Comparison of ENCODE assay signal across 8 mouse cellular contexts in the genomic region with DNA sequence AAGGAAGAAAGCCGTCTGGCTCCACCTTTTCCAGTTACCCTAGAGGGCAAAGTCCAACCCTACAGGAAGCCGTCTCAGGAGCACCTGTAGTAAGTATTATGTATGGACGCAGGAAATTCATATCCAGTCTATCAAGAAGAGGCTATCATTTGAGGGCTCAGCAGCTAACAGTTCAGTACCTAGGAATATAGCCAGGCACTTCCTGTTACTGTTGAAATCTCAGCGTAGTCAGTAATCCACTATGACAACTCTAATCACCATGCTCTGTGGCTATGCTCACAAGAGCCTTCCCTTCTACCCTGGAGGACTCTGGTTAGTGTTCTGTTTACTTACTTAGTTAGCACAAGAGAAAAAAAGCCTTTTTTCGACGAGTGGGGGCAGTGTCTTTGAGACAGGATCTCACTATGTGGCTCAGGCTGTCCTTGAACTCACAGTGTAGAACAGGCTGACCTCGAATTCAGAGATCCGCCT. TPM values are rescaled to one million over a fixed set of nuclear protein-coding genes. Genes with fewer than 3 reads are reported as not detected.
A peak's percentile ranks its signal among the peaks of the same experiment; 100 is the strongest.
DNase-seq lines count a peak whose midpoint lies in the region; ATAC-seq lines count a peak whose summit lies in the region.

No protein-coding gene starts in this region.

- peak; percentile 17 for DNase-seq in embryo, embryonic 11 days
- no peak for DNase-seq in embryo, embryonic 9.5 days (ENCODE audit: extremely low spot score)
- DNase-seq in 3T3-L1 (ENCODE audit: low read depth, low spot score) = peak; percentile 42
- DNase-seq in c-Kit-positive CD71-positive TER-119-negative erythroid progenitor cells, embryonic 14.5 days (ENCODE audit: low read depth) = peak; percentile 22
- no peak for DNase-seq in limb, embryonic 10.5 days (ENCODE audit: low spot score)
- peak; percentile 48 for DNase-seq in splenic B cell, adult 2 months (ENCODE audit: low read depth, low spot score)
- no peak for DNase-seq in urinary bladder, postnatal 4 days (ENCODE audit: low spot score in 2 of 2)

- peaks cover 35% of the 10 kb centered on the region for H3K36me3 ChIP-seq in limb, embryonic 10.5 days
- no peaks in the 10 kb centered on the region for H3K36me3 ChIP-seq in splenic B cell, adult 2 months (ENCODE audit: control insufficient read depth, insufficient read depth, low read length, poor library complexity, severe bottlenecking)

- no peaks in the 10 kb centered on the region for H3K9me3 ChIP-seq in limb, embryonic 10.5 days (replicated peaks)

- 0 out of 2 replicates have a peak overlapping the region, but pooled peaks have one; percentile 96 for H3K27ac ChIP-seq in limb, embryonic 10.5 days

- no peak for ATAC-seq in granulocyte monocyte progenitor cell, adult 5-6 weeks (replicated peaks; ENCODE audit: poor library complexity, severe bottlenecking)

- WGBS in limb, embryonic 10.5 days = 68% methylated on average over 8 of the region's 8 CpGs

- peaks cover 24% of the 10 kb centered on the region for H3K4me1 ChIP-seq in limb, embryonic 10.5 days

- peak overlapping the region; percentile 90 for H3K4me3 ChIP-seq in limb, embryonic 10.5 days

- H3K27me3 ChIP-seq in limb, embryonic 10.5 days (ENCODE audit: low read depth, poor library complexity, severe bottlenecking) = no peaks in the 10 kb centered on the region
- no peaks in the 10 kb centered on the region for H3K27me3 ChIP-seq in splenic B cell, adult 2 months (ENCODE audit: control insufficient read depth, insufficient read depth, low read length, poor library complexity, severe bottlenecking)

RNA-seq across cellular contexts. Expression of a gene that starts 1.2 kb away (rescaled TPM):
- polyA plus RNA-seq in limb, embryonic 10.5 days (2016; fragmentation: Nextera tagmentation; extraction: Ambion mirVana) = 72.8 and 73.9 TPM in 2 replicates
- total RNA-seq in granulocyte monocyte progenitor cell, adult 5-6 weeks (2014; fragmentation: Nextera tagmentation) = 66.7 and 68.4 TPM in 2 replicates
- total RNA-seq in granulocyte monocyte progenitor cell, adult 5-6 weeks (2017) = 43.1 and 47.1 TPM in 2 replicates

RNA-seq across cellular contexts. Expression of a gene that starts 1.2 kb away (rescaled TPM):
- 120 and 148 TPM in 2 replicates for polyA plus RNA-seq in limb, embryonic 10.5 days (2016; fragmentation: Nextera tagmentation; extraction: Ambion mirVana)
- total RNA-seq in granulocyte monocyte progenitor cell, adult 5-6 weeks (2014; fragmentation: Nextera tagmentation) = 85.4 and 103 TPM in 2 replicates
- total RNA-seq in granulocyte monocyte progenitor cell, adult 5-6 weeks (2017) = 119 and 126 TPM in 2 replicates

RNA-seq across cellular contexts. Expression of a gene that starts 39.0 kb away (rescaled TPM):
- polyA plus RNA-seq in limb, embryonic 10.5 days (2016; fragmentation: Nextera tagmentation; extraction: Ambion mirVana) = 0.20 TPM in 1 of 2 replicates, not detected in the other
- total RNA-seq in granulocyte monocyte progenitor cell, adult 5-6 weeks (2014; fragmentation: Nextera tagmentation) = not detected in 2 replicates
- not detected in 2 replicates for total RNA-seq in granulocyte monocyte progenitor cell, adult 5-6 weeks (2017)

Comparison
In these comparisons a context has a peak if more than half of its experiments do, and no peak if none do; other contexts are left out.
1. DNase-seq: peak in embryo, embryonic 11 days (single experiment), 3T3-L1 (single experiment), c-Kit-positive CD71-positive TER-119-negative erythroid progenitor cells, embryonic 14.5 days (single experiment) and splenic B cell, adult 2 months (single experiment); none in embryo, embryonic 9.5 days (single experiment), limb, embryonic 10.5 days (single experiment) and urinary bladder, postnatal 4 days (0 of 2).